Mouse (Mus musculus) brown adipose tissue, adult 24 weeks (tissue): Measurements from ENCODE around the gene Cmip. TPM values are rescaled to one million over a fixed set of nuclear protein-coding genes. Genes with fewer than 3 reads are reported as not detected.

Source experiments
- H3K27ac ChIP-seq: fragments of 200-500 bp; replicated peaks from 2 replicates; pipeline ENCODE4 v1.5.1; 2012; ENCODE audit warnings: low read depth, mild to moderate bottlenecking, low read length
- H3K4me1 ChIP-seq: fragments of 200-500 bp; 2 replicates; pipeline ENCODE4 v1.6.1; 2012; ENCODE audit warnings: low read length, mixed read lengths; ENCODE audit not compliant: control insufficient read depth, insufficient read depth, insufficient read length
- H3K4me3 ChIP-seq: fragments of 200-500 bp; 2 replicates; pipeline ENCODE4 v1.5.1; 2012; ENCODE audit warnings: low read depth, mild to moderate bottlenecking, low read length, moderate library complexity; ENCODE audit not compliant: insufficient read depth
- polyA plus RNA-seq: library from polyadenylated mRNA; stranded (reverse); fragments of >200 nt; gene quantifications from 2 replicates; pipeline ENCODE4 v1.2.4, GENCODE M21; 2012; ENCODE audit not compliant: missing spikeins, insufficient read depth, insufficient read length

Gene Cmip
- 4.2 and 6.1 TPM in 2 replicates for polyA plus RNA-seq

- Histone ChIP-seq H3K27ac (peak within 1 kb of the TSS; percentile 59), H3K4me3 (peak within 1 kb of the TSS; percentile 79), H3K4me1 (peaks cover 24% of the 10 kb centered on the region)
These were observed at the start of gene Cmip for GRCm38 (mm10) chr8:117257029-117257820. Gene Cmip (plus strand): TSS chr8:117257064.

GRCm38 (mm10) chr8:117209150-117209549 is 47.7 kb upstream of the Cmip start:
- no peaks in the 10 kb centered on the region for H3K4me1 ChIP-seq
- no peak overlapping the region for H3K4me3 ChIP-seq
- no peak overlapping the region for H3K27ac ChIP-seq

- Histone ChIP-seq H3K4me3 (no peak overlapping the region), H3K4me1 (no peaks in the 10 kb centered on the region), H3K27ac (no peak overlapping the region)
These were observed 44.8 kb upstream of the Cmip start for GRCm38 (mm10) chr8:117212100-117212499.

- H3K4me3 ChIP-seq: no peak overlapping the region
- no peak overlapping the region for H3K27ac ChIP-seq
- H3K4me1 ChIP-seq: no peaks in the 10 kb centered on the region
These were observed 39.1 kb upstream of the Cmip start for GRCm38 (mm10) chr8:117217724-117218123.

- H3K27ac ChIP-seq: no peak overlapping the region
- H3K4me1 ChIP-seq: no peaks in the 10 kb centered on the region
- H3K4me3 ChIP-seq: no peak overlapping the region
These were observed 34.5 kb upstream of the Cmip start for GRCm38 (mm10) chr8:117222396-117222795.

GRCm38 (mm10) chr8:117224630-117225029 is 32.2 kb upstream of the Cmip start:
- H3K27ac ChIP-seq: no peak overlapping the region
- H3K4me1 ChIP-seq: no peaks in the 10 kb centered on the region
- peak overlapping the region; percentile 37 for H3K4me3 ChIP-seq

GRCm38 (mm10) chr8:117226306-117226705 is 30.6 kb upstream of the Cmip start:
- Histone ChIP-seq H3K4me3 (no peak overlapping the region), H3K4me1 (no peaks in the 10 kb centered on the region), H3K27ac (no peak overlapping the region)

- Histone ChIP-seq H3K4me1 (no peaks in the 10 kb centered on the region), H3K27ac (no peak overlapping the region), H3K4me3 (no peak overlapping the region)
These were observed 29.5 kb upstream of the Cmip start for GRCm38 (mm10) chr8:117227339-117227738.

- Histone ChIP-seq H3K27ac (no peak overlapping the region), H3K4me3 (no peak overlapping the region), H3K4me1 (no peaks in the 10 kb centered on the region)
These were observed 23.7 kb upstream of the Cmip start for GRCm38 (mm10) chr8:117233199-117233598.

GRCm38 (mm10) chr8:117236531-117236930 is 20.3 kb upstream of the Cmip start:
- Histone ChIP-seq H3K4me3 (no peak overlapping the region), H3K4me1 (no peaks in the 10 kb centered on the region), H3K27ac (no peak overlapping the region)

GRCm38 (mm10) chr8:117240326-117240725 is 16.5 kb upstream of the Cmip start:
- no peaks in the 10 kb centered on the region for H3K4me1 ChIP-seq
- H3K4me3 ChIP-seq: no peak overlapping the region
- H3K27ac ChIP-seq: no peak overlapping the region

GRCm38 (mm10) chr8:117240841-117241494 is 15.9 kb upstream of the Cmip start:
- no peak overlapping the region; the same call in 1 of the 2 replicates for H3K27ac ChIP-seq
- no peak overlapping the region for H3K4me3 ChIP-seq
- no peaks in the 10 kb centered on the region for H3K4me1 ChIP-seq

- no peak overlapping the region for H3K27ac ChIP-seq
- no peak overlapping the region for H3K4me3 ChIP-seq
- no peaks in the 10 kb centered on the region for H3K4me1 ChIP-seq
These were observed 15.0 kb upstream of the Cmip start for GRCm38 (mm10) chr8:117241848-117242247.

- no peak overlapping the region for H3K27ac ChIP-seq
- no peaks in the 10 kb centered on the region for H3K4me1 ChIP-seq
- no peak overlapping the region for H3K4me3 ChIP-seq
These were observed 14.6 kb upstream of the Cmip start for GRCm38 (mm10) chr8:117242286-117242685.

- Histone ChIP-seq H3K4me1 (no peaks in the 10 kb centered on the region), H3K4me3 (no peak overlapping the region), H3K27ac (no peak overlapping the region)
These were observed 12.3 kb upstream of the Cmip start for GRCm38 (mm10) chr8:117244601-117245000.

- Histone ChIP-seq H3K4me1 (no peaks in the 10 kb centered on the region), H3K27ac (no peak overlapping the region), H3K4me3 (no peak overlapping the region)
These were observed 8.5 kb upstream of the Cmip start for GRCm38 (mm10) chr8:117248341-117248740.
